27 mouse cellular contexts compared by ENCODE assay signal in genomic region chr4:150353376-150353900, GRCm38 (mm10).
A peak's percentile ranks its signal among the peaks of the same experiment; 100 is the strongest.
DNase-seq lines count a peak whose midpoint lies in the region; ATAC-seq and TF ChIP-seq lines count a peak whose summit lies in the region.
"Had no signal": no experiment of that assay in that cellular context is flagged by ENCODE, and none has a peak within 500 bp of the region (broad histone marks: within the 10 kb centered on the region; RNA-seq: fewer than 3 reads in every experiment).

No protein-coding gene starts in this region.

- no peak for TF ChIP-seq POLR2A in myocyte (IDR thresholded peaks at IDR 0.05; ENCODE audit: insufficient read length, low read depth)

- no peak overlapping the region for H3K9ac ChIP-seq in intestine, embryonic 14.5 days (ENCODE audit: low read length)
- no peak overlapping the region for H3K9ac ChIP-seq in intestine, embryonic 16.5 days (ENCODE audit: low read depth, low read length)
- H3K9ac ChIP-seq: embryonic facial prominence, embryonic 13.5 days; embryonic facial prominence, embryonic 15.5 days; forebrain, embryonic 12.5 days had no signal

- peak; percentile 4 for DNase-seq in intestine, embryonic 14.5 days (ENCODE audit: low spot score)
- DNase-seq in MN1 (ENCODE audit: low spot score) = peak; percentile 83
- DNase-seq in T-cell, adult 2 months (ENCODE audit: low spot score) = no peak
- DNase-seq in limb, embryonic 10.5 days (ENCODE audit: low spot score) = no peak
- DNase-seq: adrenal gland, adult 8-10 months; adrenal gland, postnatal 14 days; adrenal gland, postnatal 36 days; cerebellum, adult 11 months; cerebellum, adult 18-20 months; cerebellum, adult 8-10 months; cerebellum, adult 9-11 months; cerebellum, postnatal 14 days; cerebellum, postnatal 36 days; embryo, embryonic 11 days had no signal

- no peak overlapping the region for H3K4me3 ChIP-seq in intestine, embryonic 14.5 days (ENCODE audit: low read depth, low read length)
- H3K4me3 ChIP-seq in intestine, embryonic 16.5 days (ENCODE audit: low read length) = no peak overlapping the region
- no peak overlapping the region for H3K4me3 ChIP-seq in myocyte
- no peak overlapping the region for H3K4me3 ChIP-seq in limb, embryonic 10.5 days
- H3K4me3 ChIP-seq: embryonic facial prominence, embryonic 13.5 days; embryonic facial prominence, embryonic 15.5 days; erythroblast, embryonic 14.5 days; forebrain, embryonic 10.5 days; forebrain, embryonic 12.5 days had no signal

- H3K4me2 ChIP-seq in intestine, embryonic 14.5 days (ENCODE audit: low read length) = no peak overlapping the region
- H3K4me2 ChIP-seq in intestine, embryonic 16.5 days (ENCODE audit: low read depth, low read length) = no peak overlapping the region
- peak overlapping the region; percentile 42 for H3K4me2 ChIP-seq in myocyte (ENCODE audit: low read depth)
- H3K4me2 ChIP-seq: embryonic facial prominence, embryonic 13.5 days; embryonic facial prominence, embryonic 15.5 days; forebrain, embryonic 12.5 days had no signal

- no peaks in the 10 kb centered on the region for H3K27me3 ChIP-seq in intestine, embryonic 14.5 days (replicated peaks; ENCODE audit: control insufficient read depth, insufficient read depth, low read length)
- no peaks in the 10 kb centered on the region for H3K27me3 ChIP-seq in intestine, embryonic 16.5 days (replicated peaks; ENCODE audit: control insufficient read depth, insufficient read depth, low read length)
- H3K27me3 ChIP-seq in myocyte (ENCODE audit: control insufficient read depth, insufficient read depth, insufficient read length) = no peaks in the 10 kb centered on the region
- no peaks in the 10 kb centered on the region for H3K27me3 ChIP-seq in limb, embryonic 10.5 days (ENCODE audit: low read depth, poor library complexity, severe bottlenecking)
- H3K27me3 ChIP-seq: CH12.LX; embryonic facial prominence, embryonic 13.5 days; embryonic facial prominence, embryonic 15.5 days had no signal

- H3K36me3 ChIP-seq in intestine, embryonic 14.5 days (ENCODE audit: control insufficient read depth, insufficient read depth, low read length) = no peaks in the 10 kb centered on the region
- H3K36me3 ChIP-seq in intestine, embryonic 16.5 days (ENCODE audit: control insufficient read depth, insufficient read depth, low read length) = no peaks in the 10 kb centered on the region
- H3K36me3 ChIP-seq in myocyte (ENCODE audit: control insufficient read depth, insufficient read depth) = no peaks in the 10 kb centered on the region
- H3K36me3 ChIP-seq in limb, embryonic 10.5 days = peaks cover 6% of the 10 kb centered on the region; the same call in 1 of the 2 replicates
- H3K36me3 ChIP-seq: embryonic facial prominence, embryonic 13.5 days; embryonic facial prominence, embryonic 15.5 days; forebrain, embryonic 12.5 days had no signal

- no peak overlapping the region for H3K27ac ChIP-seq in intestine, embryonic 14.5 days (ENCODE audit: low read depth)
- no peak overlapping the region for H3K27ac ChIP-seq in intestine, embryonic 16.5 days (ENCODE audit: low read length)
- no peak overlapping the region for H3K27ac ChIP-seq in limb, embryonic 10.5 days
- H3K27ac ChIP-seq: embryonic facial prominence, embryonic 13.5 days; embryonic facial prominence, embryonic 15.5 days; forebrain, embryonic 10.5 days; forebrain, embryonic 12.5 days had no signal

- H3K9me3 ChIP-seq in intestine, embryonic 14.5 days (ENCODE audit: control insufficient read depth, low read length) = no peaks in the 10 kb centered on the region
- H3K9me3 ChIP-seq in intestine, embryonic 16.5 days (ENCODE audit: control insufficient read depth, low read length) = no peaks in the 10 kb centered on the region
- H3K9me3 ChIP-seq in limb, embryonic 10.5 days (replicated peaks) = no peaks in the 10 kb centered on the region
- H3K9me3 ChIP-seq: embryonic facial prominence, embryonic 13.5 days; embryonic facial prominence, embryonic 15.5 days; forebrain, embryonic 10.5 days; forebrain, embryonic 12.5 days; G1E had no signal

- 88% methylated on average over 7 of the region's 7 CpGs for WGBS in intestine, embryonic 14.5 days
- WGBS in intestine, embryonic 16.5 days = 86% methylated on average over 7 of the region's 7 CpGs
- 98% methylated on average over 7 of the region's 7 CpGs for WGBS in limb, embryonic 10.5 days

- H3K4me1 ChIP-seq in intestine, embryonic 14.5 days (replicated peaks; ENCODE audit: control insufficient read depth, insufficient read depth, low read length) = peaks cover 19% of the 10 kb centered on the region
- peaks cover 23% of the 10 kb centered on the region for H3K4me1 ChIP-seq in intestine, embryonic 16.5 days (ENCODE audit: control insufficient read depth, insufficient read depth, low read length)
- H3K4me1 ChIP-seq in limb, embryonic 10.5 days = peaks cover 23% of the 10 kb centered on the region

- ATAC-seq in intestine, embryonic 14.5 days (replicated peaks; ENCODE audit: low FRiP score, low TSS enrichment, low read depth) = no peak
- ATAC-seq in intestine, embryonic 16.5 days = no peak
- ATAC-seq: activated CD4-positive, CD25-positive, alpha-beta regulatory T cell, adult 4 months; CD4-positive, CD25-positive, alpha-beta regulatory T cell, adult 4 months; forebrain, embryonic 14.5 days; forebrain, embryonic 16.5 days had no signal

- peaks cover 82% of the 10 kb centered on the region for H3K79me2 ChIP-seq in myocyte (ENCODE audit: control insufficient read depth, insufficient read depth)

- no peak overlapping the region for H3ac ChIP-seq in myocyte (ENCODE audit: control insufficient read depth, insufficient read length)

TF ChIP-seq in myocyte, 11 proteins besides CTCF, POLR2A, EP300 and RAD21:
- TF ChIP-seq CEBPB (IDR thresholded peaks at IDR 0.05; ENCODE audit: insufficient read depth, poor library complexity, severe bottlenecking) = peak; percentile 68
- TF ChIP-seq TCF3 (IDR thresholded peaks at IDR 0.05; ENCODE audit: insufficient read length, low read depth) = no peak

Comparison
In these comparisons a context has a peak if more than half of its experiments do, and no peak if none do; other contexts are left out.
1. DNase-seq: peak in intestine, embryonic 14.5 days (single experiment) and MN1 (single experiment); none in T-cell, adult 2 months (single experiment) and limb, embryonic 10.5 days (single experiment).